Mouse (Mus musculus): ENCODE measurements around the gene Bcl9.

Bcl9 gene

DNA sequence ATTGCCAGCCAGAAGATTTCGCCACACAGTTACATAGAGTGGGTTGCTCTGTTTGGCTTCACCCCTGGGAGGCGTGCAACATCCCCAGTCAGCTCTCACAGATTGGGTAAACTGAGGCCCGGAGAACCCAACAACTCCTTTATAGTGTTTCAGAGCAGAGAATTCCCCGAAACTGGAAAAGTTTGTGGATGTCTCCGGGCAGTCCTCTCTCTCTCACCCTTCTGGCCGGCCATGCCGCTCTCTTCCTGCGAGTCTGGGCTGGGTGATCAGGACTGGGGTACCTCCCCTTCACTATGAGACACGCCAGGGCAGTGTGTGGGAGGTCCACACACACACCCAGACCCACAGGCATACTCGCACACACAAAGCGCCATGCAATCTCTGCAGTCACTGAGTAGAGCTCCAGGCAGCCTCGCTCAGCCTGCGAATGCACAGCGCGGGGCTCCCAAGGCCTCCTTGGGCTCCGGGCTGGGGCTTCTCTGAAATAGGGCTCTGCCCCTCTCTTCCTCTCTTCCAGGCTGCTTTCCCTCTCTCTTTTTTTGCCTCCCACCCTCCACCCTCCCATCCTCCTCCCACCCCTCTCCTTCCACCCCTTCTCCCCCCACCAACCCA, 670 bp downstream of the Bcl9 start:
- DNase-seq (ENCODE audit: low read depth in 1 of 2, low spot score in 2 of 2), result no peak

DNA sequence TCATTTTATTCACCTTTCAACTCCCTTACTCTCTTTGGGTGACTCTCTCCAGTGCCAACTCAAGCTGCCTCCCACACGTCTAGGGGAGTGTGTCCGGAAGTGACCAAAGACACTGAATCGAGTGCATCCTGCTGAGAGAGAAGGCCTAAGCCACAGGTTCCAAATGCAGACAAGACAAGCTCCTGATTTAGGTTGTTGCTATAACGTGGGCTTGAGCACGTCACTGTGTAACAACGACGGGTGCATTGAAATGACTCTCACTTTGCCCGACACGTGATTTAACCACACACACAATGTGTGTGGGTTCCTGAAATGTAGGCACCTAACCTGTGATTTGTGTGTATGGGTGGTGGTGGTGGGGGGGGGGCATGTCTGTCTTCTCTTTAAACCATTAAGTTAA, 3.4 kb downstream of the Bcl9 start:
- no peak for DNase-seq (ENCODE audit: low read depth in 1 of 2, low spot score in 2 of 2)

DNA sequence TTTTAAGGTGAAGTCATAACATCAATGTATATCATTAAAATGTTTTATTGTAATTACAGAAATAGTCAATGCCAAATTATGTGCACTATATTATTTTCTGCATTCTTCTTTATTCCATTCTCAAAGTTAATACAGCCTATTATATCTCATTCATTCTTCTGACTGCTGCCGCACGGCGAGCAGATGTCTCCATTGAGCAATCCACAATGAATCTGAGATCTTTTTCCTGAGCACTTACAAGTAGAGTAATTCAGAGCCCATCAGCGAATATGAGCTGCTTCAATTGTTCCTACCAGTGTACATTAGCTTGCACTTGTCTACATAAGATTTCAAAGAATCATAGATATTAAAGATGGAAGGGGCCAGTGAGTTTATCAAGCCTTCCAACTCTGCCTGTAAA, 12.8 kb downstream of the Bcl9 start:
- DNase-seq (ENCODE audit: low read depth in 1 of 2, low spot score in 2 of 2), result no peak

DNA sequence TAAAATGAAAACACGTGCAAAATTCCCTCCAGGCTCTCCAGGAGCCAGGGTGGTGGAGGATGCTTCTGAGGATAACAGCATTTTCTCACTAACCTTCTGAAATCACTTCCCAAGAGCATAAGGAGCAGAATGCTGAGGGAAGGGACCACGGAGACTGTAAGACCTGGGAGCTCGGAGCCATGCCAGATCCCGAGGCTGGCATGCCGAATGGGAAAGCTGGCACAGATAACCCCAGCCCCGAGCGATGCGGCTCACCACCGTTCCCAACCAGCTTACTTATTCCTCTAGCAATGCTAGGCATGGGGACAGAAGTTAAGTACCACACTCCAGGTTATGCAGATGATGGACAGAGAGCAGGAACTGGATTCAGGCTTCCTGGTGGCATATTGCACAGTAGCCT, 13.7 kb downstream of the Bcl9 start:
- DNase-seq (ENCODE audit: low read depth in 1 of 2, low spot score in 2 of 2), result no peak

DNA sequence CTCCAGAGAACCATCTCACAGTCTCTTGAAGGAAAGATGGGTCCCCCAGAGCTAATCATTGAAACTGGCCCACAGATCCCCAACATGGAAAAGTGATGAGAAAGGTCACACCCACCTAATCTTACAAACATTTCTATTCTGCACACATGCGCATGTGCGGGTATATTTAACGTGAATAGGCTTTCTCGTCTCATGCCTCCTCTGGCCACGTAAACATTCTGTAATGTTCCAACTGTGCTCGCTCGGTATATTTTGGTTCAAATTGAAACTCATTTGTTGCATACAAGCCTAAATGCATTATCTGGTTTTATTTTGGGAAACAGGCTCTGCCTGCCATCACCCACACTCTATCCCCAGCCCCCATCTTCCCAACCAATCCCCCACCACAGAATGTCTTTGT, 16.3 kb downstream of the Bcl9 start:
- DNase-seq (ENCODE audit: low read depth in 1 of 2, low spot score in 2 of 2), result no peak

DNA sequence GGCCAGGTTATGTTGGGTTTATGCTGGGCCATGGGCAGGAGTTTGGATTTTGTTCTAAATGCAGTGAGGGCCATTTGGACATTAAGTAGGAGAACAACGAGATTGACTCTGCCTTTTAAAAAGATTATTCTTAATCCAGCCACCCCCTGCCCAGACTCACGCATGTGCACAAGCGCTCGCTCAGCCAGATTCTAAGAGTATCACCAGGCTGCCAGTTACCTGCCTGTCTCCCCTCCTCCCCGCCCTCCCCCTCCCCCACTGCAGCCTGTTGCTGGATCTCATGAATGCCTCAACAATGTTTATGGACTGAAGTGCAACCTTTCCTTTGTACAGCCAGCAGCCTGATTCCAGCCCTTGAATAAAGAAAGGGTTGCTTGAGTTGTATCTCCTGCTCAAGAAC, 22.0 kb downstream of the Bcl9 start:
- no peak for DNase-seq (ENCODE audit: low read depth in 1 of 2, low spot score in 2 of 2)

DNA sequence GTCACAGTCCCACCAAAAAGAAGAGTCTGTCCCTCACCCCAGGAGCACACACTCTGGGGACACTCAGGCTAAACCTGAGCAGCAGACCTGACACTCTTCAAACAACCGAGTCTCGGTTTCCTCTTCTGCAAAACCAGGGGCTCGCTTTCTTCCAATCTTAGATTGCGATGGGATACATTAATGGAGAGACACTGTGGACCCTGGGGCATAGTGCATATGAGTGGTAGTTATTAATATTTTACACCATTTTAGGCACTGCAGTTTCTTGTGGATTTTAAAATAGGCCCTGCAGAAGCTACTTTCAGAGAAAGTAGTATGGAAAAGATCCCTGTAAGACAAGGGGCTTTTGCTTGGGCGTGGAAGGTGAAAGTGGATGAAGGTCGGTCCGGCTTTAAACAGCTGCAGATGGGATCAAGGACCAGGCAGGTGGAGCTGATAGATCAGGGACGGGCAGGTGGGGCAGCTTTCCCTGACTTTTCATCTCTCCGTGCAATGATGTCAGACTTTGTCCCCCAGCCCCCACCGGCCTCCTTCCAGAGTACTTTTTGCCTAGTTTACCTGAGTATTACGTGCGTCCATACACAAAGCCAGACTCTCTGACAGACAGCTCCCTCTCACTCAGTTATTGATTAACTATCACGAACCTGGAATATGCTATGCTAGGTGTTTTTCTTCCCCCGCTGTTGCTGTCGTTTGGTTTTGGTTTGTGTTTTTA, 23.0 kb downstream of the Bcl9 start:
- no peak for DNase-seq (ENCODE audit: low read depth in 1 of 2, low spot score in 2 of 2)

DNA sequence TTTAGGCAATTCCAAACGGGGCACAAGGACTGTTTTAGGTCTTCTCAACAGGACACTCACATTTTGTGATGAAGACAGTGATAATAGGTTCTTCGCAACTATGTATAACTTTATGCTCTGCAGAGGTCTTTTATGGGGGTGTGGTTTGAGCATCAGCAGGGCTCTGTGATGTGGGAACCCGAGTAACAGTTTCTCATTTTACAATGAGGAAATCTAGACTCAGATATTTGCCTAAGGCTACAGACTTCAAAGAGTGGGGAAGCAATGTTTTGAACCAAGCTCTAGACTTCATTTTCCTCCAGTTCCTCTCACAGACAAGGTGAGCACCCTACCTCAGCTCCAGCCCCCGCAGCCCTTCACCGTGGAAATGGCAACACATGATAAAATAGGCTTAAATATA, 23.8 kb downstream of the Bcl9 start:
- DNase-seq (ENCODE audit: low read depth in 1 of 2, low spot score in 2 of 2), result no peak

DNA sequence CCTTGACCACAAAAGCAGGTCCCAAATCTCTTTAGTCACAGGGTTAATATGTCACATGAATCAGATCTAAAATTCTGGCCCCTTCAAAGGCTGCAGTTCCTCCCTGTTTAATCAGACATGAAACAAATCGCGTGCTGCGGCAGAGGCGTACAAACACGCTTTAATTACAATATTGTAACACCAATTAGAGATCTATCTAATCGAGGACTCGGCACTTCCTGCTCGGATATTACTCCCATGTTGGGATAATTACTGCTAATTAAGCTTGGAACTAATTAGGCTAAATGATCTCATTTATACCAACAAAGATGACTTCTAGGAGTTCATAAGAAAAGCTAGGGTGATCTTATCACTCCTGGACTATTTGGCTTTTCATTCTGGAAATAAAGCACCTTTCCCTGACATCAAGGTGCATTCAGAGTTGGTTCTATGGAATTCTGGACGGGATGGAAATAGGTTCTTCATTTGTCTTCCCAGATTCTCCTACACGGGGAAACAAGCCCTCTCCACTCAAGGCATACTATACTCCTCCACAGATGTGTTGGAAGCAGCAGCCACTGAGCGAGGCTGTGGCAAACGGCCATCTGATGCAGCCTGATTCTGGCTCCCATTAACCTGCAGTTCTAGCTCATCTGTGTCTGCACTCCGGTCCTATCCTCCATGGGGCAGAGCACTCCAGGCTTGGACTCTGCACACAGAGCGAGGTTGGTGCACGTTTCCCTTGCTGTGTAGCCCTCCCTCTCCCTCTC, 31.9 kb downstream of the Bcl9 start:
- DNase-seq (ENCODE audit: low read depth in 1 of 2, low spot score in 2 of 2), result no peak

DNA sequence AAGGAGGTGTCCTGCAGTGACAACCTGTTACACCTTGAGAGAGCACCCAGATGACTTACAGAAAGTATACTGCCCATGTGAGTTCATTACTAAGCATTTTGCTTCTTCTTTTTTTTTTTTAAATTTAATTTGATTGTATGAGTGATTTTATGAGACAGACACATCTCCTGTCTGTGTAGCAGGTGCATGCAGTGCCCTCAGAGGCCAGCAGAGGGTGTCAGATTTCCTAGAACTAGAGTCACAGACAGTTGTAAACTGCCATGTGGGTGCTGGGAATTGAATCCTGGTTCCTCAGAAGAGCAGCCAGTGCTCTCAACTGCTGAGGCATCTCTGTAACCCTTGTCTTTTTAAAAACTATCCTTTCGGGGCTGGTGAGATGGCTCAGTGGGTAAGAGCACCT, 35.5 kb downstream of the Bcl9 start:
- no peak for DNase-seq (ENCODE audit: low read depth in 1 of 2, low spot score in 2 of 2)

DNA sequence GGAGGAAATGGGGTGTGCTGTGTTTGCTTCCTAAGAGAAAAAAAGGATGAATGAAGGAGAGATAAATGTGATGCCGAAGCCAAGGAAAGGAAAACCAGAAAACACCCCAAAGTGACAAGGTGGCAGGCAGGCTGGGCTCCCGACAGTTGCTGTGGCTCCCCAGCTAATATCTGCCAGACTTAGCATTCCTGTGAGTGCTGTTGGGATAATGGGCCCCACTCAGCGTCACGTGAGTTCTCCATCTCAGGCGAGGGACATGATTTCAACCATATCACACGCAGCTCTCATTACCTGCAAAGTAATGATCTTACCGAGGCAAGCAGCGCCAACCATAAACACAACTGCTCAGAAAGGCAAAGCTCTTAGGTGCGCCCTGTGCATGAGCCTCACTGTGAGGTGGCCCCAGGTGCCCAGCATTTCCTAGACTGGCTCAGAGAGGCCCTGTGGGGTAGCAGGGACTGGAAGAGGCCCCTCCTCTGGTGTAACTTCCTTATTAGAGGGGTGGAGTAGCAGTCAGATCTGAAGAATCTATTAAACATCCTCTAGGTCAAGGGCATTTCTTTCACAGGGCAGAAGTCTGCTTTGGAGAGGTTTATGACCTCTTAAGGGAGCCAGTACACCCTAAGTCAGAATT, 41.9 kb downstream of the Bcl9 start:
- DNase-seq (ENCODE audit: low read depth in 1 of 2, low spot score in 2 of 2), result no peak

DNA sequence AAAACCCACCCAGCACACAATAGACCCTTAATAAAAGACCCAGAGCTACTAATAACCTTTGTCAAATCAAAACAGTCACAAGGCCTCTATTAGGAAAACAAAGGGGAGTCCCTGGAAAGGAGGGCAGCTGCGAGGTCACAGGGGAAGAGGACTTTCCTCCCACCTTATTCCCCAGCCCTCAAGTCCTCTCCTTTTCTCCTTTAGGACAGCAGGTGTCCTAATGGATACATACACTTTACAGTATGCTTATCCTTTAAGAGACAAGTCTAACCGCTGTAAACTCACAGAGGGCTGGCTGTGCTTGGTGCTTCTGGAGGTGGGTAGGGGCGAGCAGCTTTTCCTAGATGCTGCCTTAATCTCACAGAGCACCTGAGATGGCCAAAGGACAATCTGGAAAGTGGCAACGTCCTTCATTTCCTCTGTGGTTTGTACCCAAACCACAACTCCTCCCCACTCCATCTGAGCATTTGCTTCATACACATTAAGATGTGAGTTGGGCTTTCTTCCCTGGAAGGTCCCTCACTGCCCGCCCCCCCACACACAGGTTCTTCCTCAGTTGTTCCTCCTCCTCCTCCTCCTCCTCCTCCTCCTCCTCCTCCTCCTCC, 42.8 kb downstream of the Bcl9 start:
- no peak for DNase-seq (ENCODE audit: low read depth in 1 of 2, low spot score in 2 of 2)

DNA sequence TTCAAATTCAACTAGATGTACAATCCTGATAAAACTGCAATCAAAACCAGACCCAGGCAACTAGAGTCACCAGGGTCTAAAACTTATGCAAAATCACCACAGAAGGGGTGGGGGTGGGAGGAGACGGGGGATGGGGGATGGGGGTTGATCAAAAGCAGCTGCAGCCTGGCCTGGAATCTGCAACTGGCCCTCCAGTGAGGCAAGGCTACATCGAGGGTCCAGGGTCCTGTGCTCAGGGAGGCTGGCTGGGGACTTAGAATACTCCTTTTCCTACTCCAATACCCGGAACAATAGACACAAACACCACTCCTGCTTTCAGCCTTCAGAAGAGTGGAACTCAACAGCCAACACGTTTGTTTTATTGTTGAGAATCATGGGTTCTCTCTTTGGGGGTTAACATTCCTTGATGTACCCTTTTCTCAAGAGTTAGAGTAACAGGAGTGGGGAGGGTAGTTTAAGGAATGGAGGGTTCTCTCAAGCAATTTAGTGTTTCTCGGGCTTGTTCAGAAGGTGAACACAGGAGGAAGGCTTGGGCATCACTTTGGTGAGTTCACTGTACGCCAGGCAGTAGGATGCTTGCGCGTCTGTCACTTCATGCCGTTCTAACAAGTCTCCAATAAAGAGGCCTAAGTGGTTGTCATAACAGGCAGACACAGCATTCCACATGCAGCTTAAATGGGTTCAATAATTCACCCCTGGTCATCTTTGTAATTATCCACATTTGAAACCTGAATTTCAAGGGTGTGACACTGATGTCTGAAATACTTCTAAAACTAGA, 43.7 kb downstream of the Bcl9 start:
- DNase-seq (ENCODE audit: low read depth in 1 of 2, low spot score in 2 of 2), result no peak

DNA sequence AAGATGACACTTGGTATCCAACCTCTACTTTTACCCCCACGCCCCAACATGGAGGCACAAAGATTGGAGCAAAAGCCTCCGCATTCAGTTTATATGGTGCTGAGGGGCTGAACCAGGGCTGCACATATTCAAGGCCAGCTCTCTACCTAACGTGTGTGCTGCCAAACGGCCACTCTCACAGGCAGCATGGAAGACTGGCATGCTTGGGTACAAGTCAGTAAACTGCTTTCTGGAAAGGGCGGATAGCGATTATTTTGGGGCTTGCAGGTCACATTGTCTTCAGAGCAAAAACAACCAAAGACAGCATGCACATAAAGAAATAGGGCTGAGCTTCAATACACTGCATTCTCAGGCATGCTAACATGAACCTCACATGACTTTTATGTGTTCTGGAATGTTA, 44.8 kb downstream of the Bcl9 start:
- DNase-seq (ENCODE audit: low read depth in 1 of 2, low spot score in 2 of 2), result no peak

DNA sequence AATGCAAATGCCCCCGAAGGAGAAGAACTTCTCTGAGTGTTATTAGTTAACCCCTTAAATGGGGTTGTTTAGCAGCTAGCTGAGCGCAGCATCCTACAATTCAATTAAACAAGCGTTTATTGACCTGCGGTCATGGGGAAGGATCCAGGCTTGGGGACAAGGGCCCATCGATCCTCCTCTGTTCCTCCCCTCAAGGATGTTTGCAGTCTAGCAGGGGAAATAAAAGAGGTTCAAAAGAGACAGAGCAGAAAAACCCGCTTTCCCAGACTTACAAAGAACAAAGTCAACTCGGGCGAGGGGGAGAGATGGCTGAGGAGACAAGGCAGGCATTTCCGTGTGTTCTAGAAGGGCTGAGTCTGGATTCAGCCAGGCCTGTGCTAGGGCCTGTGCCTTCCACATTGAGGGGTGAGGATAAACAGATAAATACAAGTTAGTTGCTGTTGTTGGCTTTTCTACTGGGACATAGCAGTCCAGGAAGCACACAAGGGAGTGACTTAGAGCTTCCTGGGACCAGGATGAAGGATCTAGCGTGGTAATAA, 55.0 kb downstream of the Bcl9 start:
- no peak for DNase-seq (ENCODE audit: low read depth in 1 of 2, low spot score in 2 of 2)

DNA sequence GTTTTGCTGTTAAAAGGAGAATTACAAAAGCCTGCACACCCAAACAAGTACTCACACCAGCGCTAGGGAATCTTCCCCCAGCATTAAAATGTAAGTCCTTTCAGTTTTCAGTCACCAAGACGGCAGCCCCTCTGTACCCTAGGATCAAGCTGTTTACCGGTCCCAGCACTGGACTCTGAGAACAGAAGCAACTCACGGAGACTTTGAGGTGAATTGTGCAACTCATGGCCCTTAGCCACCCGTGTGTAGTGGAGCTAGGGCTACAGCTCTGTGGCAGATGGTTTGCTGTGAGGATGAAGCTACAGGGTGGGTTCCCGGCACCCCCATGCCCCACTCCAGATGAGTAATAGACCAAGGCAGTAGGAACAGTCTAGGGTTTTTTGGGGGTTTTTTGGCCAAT, 55.9 kb downstream of the Bcl9 start:
- DNase-seq (ENCODE audit: low read depth in 1 of 2, low spot score in 2 of 2), result no peak

DNA sequence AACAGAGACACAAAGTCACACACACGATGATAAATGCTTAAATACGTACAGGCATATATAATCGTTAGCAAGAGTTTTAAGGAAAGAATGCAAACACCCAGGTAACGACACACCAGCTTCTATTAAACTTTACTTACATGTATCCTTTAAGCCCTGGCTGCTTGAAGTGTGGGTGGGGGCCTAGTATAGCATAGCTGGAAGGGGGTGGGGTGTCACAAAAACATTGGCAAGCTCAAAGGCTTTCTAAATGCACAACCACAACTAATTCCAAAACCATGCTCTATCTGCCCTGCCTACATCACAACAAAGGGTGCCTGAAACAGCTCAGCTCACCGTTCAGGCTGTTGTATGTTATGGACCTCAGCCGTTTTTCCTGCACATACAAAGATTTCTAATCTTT, 57.9 kb downstream of the Bcl9 start:
- DNase-seq (ENCODE audit: low read depth in 1 of 2, low spot score in 2 of 2), result no peak

DNA sequence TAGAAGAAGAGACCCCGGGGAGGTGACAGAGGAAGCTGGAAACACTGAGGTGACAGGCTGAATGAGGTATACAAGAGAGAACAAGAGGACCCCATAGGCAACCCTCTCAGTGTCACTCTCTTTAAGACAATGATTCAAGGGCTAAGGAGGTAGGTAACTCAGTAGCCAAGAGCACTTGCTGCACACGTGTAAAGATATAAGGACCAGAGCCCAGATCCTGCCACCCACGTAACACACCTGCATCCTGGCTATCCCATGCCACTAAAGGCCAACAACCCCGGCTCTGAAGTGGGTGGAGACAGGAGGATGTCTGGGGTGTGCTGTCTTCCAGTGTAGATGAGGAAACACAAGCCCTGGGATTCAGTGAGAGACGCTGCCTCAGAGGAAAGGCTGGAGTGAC, 58.4 kb downstream of the Bcl9 start:
- DNase-seq (ENCODE audit: low read depth in 1 of 2, low spot score in 2 of 2), result no peak

DNA sequence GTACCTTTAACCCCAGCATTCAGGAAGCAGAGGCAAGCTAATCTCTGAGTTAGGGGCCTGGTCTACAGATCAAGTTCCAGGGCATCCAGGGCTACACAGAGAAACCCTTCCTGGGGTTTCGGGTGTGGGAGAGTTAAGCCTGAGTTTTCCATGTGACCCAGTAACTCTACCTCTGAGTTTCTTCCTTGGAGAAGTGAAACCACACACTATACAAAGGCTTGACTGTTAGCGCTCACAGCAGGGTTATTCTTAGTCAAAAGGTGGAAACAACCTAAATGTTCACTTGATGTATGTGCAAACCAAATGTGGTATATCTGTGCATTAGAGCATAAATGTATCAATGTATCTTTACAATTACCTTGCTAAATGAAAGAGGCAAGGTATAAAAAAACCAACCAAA, 59.2 kb downstream of the Bcl9 start:
- DNase-seq (ENCODE audit: low read depth in 1 of 2, low spot score in 2 of 2), result no peak

DNA sequence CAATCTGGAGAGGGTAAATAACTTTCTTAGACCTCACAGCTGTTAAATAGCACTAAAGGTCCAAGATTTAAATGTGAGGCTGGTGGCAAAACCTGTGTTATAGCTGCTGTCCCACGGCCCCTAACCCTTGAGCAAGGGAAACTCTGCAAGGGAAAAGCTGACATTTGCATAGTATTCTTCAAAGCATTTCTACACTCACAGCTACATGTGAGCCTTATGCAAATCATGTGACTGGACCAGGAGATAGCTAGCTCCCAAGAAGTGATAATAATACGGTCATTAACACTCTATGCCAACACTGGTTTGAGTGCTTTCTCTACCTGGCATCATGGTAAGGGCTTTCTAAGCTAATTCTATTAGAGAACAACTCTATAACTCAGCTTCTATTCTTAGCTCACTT, 60.3 kb downstream of the Bcl9 start:
- no peak for DNase-seq (ENCODE audit: low read depth in 1 of 2, low spot score in 2 of 2)

DNA sequence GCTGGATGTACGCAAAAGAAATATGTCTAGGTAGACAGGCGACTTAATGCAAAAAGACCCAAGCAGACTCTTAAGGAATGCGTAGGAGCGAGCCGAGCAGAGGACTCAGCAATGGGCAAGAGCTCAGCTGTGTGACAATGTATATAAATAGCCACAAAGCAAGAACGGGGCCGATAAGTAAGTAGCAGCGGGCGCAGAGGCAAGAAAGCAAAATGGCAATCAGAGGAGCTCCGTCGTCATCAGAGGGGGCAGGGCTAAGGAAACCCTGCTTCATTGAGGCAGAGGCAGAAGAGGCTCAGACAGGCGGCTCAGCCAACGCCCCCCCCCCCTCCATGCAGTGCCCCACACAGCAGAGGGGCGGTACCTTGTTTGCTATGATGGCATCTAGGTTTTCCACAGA, 62.9 kb downstream of the Bcl9 start:
- no peak for DNase-seq (ENCODE audit: low read depth in 1 of 2, low spot score in 2 of 2)
